Mouse (Mus musculus): Measurements from ENCODE around the gene Msantd3. TPM values are rescaled to one million over a fixed set of nuclear protein-coding genes. Genes with fewer than 3 reads are reported as not detected.

Msantd3 gene
- polyA plus RNA-seq, 1 experiment from 2014 or later, result 29.3 TPM

Other genes starting within 250 kb of the Msantd3 start
- gene Tex10, start 66.5 kb upstream of the Msantd3 start, polyA plus RNA-seq (2015; fragmentation: Nextera tagmentation; extraction: Ambion mirVana), result 36.3 and 37.1 TPM in 2 replicates
- 272 and 273 TPM in 2 replicates for gene Tmeff1, start 45.2 kb downstream of the Msantd3 start, polyA plus RNA-seq (2015; fragmentation: Nextera tagmentation; extraction: Ambion mirVana)
- gene Cavin4, start 123.6 kb downstream of the Msantd3 start, polyA plus RNA-seq (2015; fragmentation: Nextera tagmentation; extraction: Ambion mirVana), result 1.00 and 1.5 TPM in 2 replicates

Measured in hindbrain, embryonic 15.5 days (tissue).